Mouse (Mus musculus) liver, adult 2 months (tissue): ENCODE results near the gene Arhgef3. TPM values are rescaled to one million over a fixed set of nuclear protein-coding genes. Genes with fewer than 3 reads are reported as not detected.

Experiments
- DNase-seq: peaks from one replicate; pipeline ENCODE4 v3.0.0-alpha.2; 2011; ENCODE audit warnings: low read depth, low spot score; ENCODE audit errors: extremely low read depth
- H3K27ac ChIP-seq: fragments of 200-500 bp; replicated peaks from 2 replicates; pipeline ENCODE4 v1.5.1; 2012; ENCODE audit warnings: low read depth, mild to moderate bottlenecking, control low read depth, inconsistent platforms, low read length; ENCODE audit not compliant: insufficient read depth
- H3K27me3 ChIP-seq: fragments of 200-500 bp; 2 replicates; pipeline ENCODE4 v1.6.1; 2012; ENCODE audit warnings: mild to moderate bottlenecking, moderate library complexity, low read length, inconsistent platforms; ENCODE audit not compliant: control insufficient read depth, insufficient read depth
- H3K36me3 ChIP-seq: fragments of 200-500 bp; 2 replicates; pipeline ENCODE4 v1.6.1; 2012; ENCODE audit warnings: low read length, inconsistent platforms; ENCODE audit not compliant: control insufficient read depth, insufficient read depth
- H3K4me1 ChIP-seq: fragments of 200-500 bp; 2 replicates; pipeline ENCODE4 v1.6.1; 2011; ENCODE audit warnings: low read length; ENCODE audit not compliant: control insufficient read depth, insufficient read depth
- H3K4me3 ChIP-seq: fragments of 200-500 bp; 2 replicates; pipeline ENCODE4 v1.5.1; 2011; ENCODE audit warnings: low read depth, mild to moderate bottlenecking, control low read depth, low read length, moderate library complexity; ENCODE audit not compliant: insufficient read depth
- H3K79me2 ChIP-seq: fragments of 200-500 bp; 2 replicates; pipeline ENCODE4 v1.6.1; 2012; ENCODE audit warnings: inconsistent platforms, mild to moderate bottlenecking, low read length, moderate library complexity; ENCODE audit not compliant: control insufficient read depth, insufficient read depth
- H3K9ac ChIP-seq: fragments of 200-500 bp; 2 replicates; pipeline ENCODE4 v1.6.1; 2012; ENCODE audit warnings: low read depth, mild to moderate bottlenecking, control low read depth, inconsistent platforms, low read length
- CTCF ChIP-seq: fragments of 200-500 bp; IDR thresholded peaks from 2 replicates; pipeline ENCODE4 v1.5.1; 2011; ENCODE audit warnings: low read depth, low read length, control low read depth
- POLR2A ChIP-seq: fragments of 200-500 bp; IDR thresholded peaks from 2 replicates; pipeline ENCODE4 v1.6.1; 2011; ENCODE audit warnings: low read length, control low read depth; ENCODE audit not compliant: insufficient read depth; ENCODE audit errors: extremely low read depth
- WGBS: fragments of 180-500 bp; shearing (Covaris S2); methylation state at CpG from one replicate; pipeline ENCODE4 v1.1.7; 2018; 5-methylcytosine and 5-hydroxymethylcytosine counted together
- polyA plus RNA-seq: library from polyadenylated mRNA; depleted of rRNA; stranded (reverse); fragments of >200 nt; gene quantifications from 2 replicates; pipeline ENCODE4 v1.2.3, GENCODE M21; 2012
- total RNA-seq: library from RNA; depleted of rRNA; stranded (reverse); fragments of >200 nt; gene quantifications from 2 replicates; pipeline ENCODE4 v1.2.3, GENCODE M21; 2014

The Arhgef3 gene
- total and polyA plus RNA-seq, 2 experiments = 6.4 to 19.3 TPM

GRCm38 (mm10) chr14:27270466-27270865 is 155.8 kb downstream of the Arhgef3 start:
- 0 out of 2 replicates have a peak, but pooled peaks cover 1% of the 10 kb centered on the region for H3K4me1 ChIP-seq
- 95% methylated on average over 4 of the region's 4 CpGs for WGBS
- TF ChIP-seq POLR2A = no peak
- no peak for TF ChIP-seq CTCF
- no peak overlapping the region for H3K4me3 ChIP-seq
- DNase-seq = no peak
- H3K36me3 ChIP-seq = no peaks in the 10 kb centered on the region
- H3K79me2 ChIP-seq = no peaks in the 10 kb centered on the region; the same call in 1 of the 2 replicates
- H3K9ac ChIP-seq = no peak overlapping the region
- H3K27me3 ChIP-seq = no peaks in the 10 kb centered on the region
- H3K27ac ChIP-seq = no peak overlapping the region

- WGBS = 93% methylated on average over 10 of the region's 10 CpGs
- no peak for TF ChIP-seq CTCF
- no peak for TF ChIP-seq POLR2A
- no peak overlapping the region for H3K9ac ChIP-seq
- no peak overlapping the region for H3K27ac ChIP-seq
- H3K79me2 ChIP-seq = no peaks in the 10 kb centered on the region
- H3K27me3 ChIP-seq = no peaks in the 10 kb centered on the region
- H3K36me3 ChIP-seq = no peaks in the 10 kb centered on the region
- no peak for DNase-seq
- no peak overlapping the region for H3K4me3 ChIP-seq
- H3K4me1 ChIP-seq = 0 out of 2 replicates have a peak, but pooled peaks cover 1% of the 10 kb centered on the region
These were observed 156.8 kb downstream of the Arhgef3 start for GRCm38 (mm10) chr14:27271371-27272071.

GRCm38 (mm10) chr14:27272072-27272834 is 157.6 kb downstream of the Arhgef3 start:
- no peak for DNase-seq
- H3K4me3 ChIP-seq = no peak overlapping the region
- H3K36me3 ChIP-seq = no peaks in the 10 kb centered on the region
- H3K27ac ChIP-seq = no peak overlapping the region
- H3K79me2 ChIP-seq = no peaks in the 10 kb centered on the region
- WGBS = 69% methylated on average over 11 of the region's 11 CpGs
- no peak overlapping the region for H3K9ac ChIP-seq
- 0 out of 2 replicates have a peak, but pooled peaks cover 1% of the 10 kb centered on the region for H3K4me1 ChIP-seq
- no peaks in the 10 kb centered on the region for H3K27me3 ChIP-seq
- TF ChIP-seq CTCF = no peak
- no peak for TF ChIP-seq POLR2A

GRCm38 (mm10) chr14:27272835-27273138 is 158.1 kb downstream of the Arhgef3 start:
- TF ChIP-seq POLR2A (no peak), CTCF (no peak)

GRCm38 (mm10) chr14:27273169-27273568 is 158.5 kb downstream of the Arhgef3 start:
- no peak for DNase-seq
- Histone ChIP-seq H3K79me2 (no peaks in the 10 kb centered on the region), H3K9ac (no peak overlapping the region), H3K4me3 (no peak overlapping the region), H3K27ac (no peak overlapping the region), H3K36me3 (no peaks in the 10 kb centered on the region), H3K4me1 (no peaks in the 10 kb centered on the region), H3K27me3 (no peaks in the 10 kb centered on the region)
- no peak for TF ChIP-seq POLR2A
- TF ChIP-seq CTCF = no peak

More at GRCm38 (mm10) chr14:27272835-27273138, 158.1 kb downstream of the Arhgef3 start:
- Histone ChIP-seq H3K4me1 (no peaks in the 10 kb centered on the region), H3K4me3 (no peak overlapping the region), H3K9ac (no peak overlapping the region), H3K36me3 (no peaks in the 10 kb centered on the region), H3K79me2 (no peaks in the 10 kb centered on the region), H3K27ac (no peak overlapping the region), H3K27me3 (no peaks in the 10 kb centered on the region)
- DNase-seq = no peak
- WGBS = 97% methylated on average over 2 of the region's 2 CpGs

GRCm38 (mm10) chr14:27277259-27277658 is 162.6 kb downstream of the Arhgef3 start:
- Histone ChIP-seq H3K27me3 (no peaks in the 10 kb centered on the region), H3K27ac (no peak overlapping the region), H3K36me3 (no peaks in the 10 kb centered on the region), H3K9ac (no peak overlapping the region), H3K79me2 (no peaks in the 10 kb centered on the region), H3K4me3 (no peak overlapping the region), H3K4me1 (no peaks in the 10 kb centered on the region)
- TF ChIP-seq POLR2A (no peak), CTCF (no peak)
- 90% methylated on average over 3 of the region's 3 CpGs for WGBS
- DNase-seq = no peak
